Mouse (Mus musculus) frontal cortex, postnatal 25 days (tissue): ENCODE measurements around the gene Fbln1.
A peak's percentile ranks its signal among the peaks of the same experiment; 100 is the strongest.

Experiments used
- DNase-seq, 2 experiments: peaks; one replicate each; pipeline ENCODE4 v3.0.0; 2022; ENCODE audit warnings: low spot score in 2 of 2

The Fbln1 gene

GRCm38 (mm10) chr15:85238821-85239745 lies 33.3 kb downstream of the Fbln1 start:
- DNase-seq = no peak

GRCm38 (mm10) chr15:85240086-85240485 lies 34.3 kb downstream of the Fbln1 start:
- no peak for DNase-seq

- DNase-seq = no peak
Measured at GRCm38 (mm10) chr15:85241856-85242255, 36.1 kb downstream of the Fbln1 start.

- no peak for DNase-seq
Measured at GRCm38 (mm10) chr15:85244414-85245161, 38.8 kb downstream of the Fbln1 start.

GRCm38 (mm10) chr15:85245241-85246010 lies 39.7 kb downstream of the Fbln1 start:
- no peak for DNase-seq

GRCm38 (mm10) chr15:85246016-85246415 lies 40.3 kb downstream of the Fbln1 start:
- DNase-seq = no peak

- DNase-seq = no peak
Measured at GRCm38 (mm10) chr15:85246936-85247335, 41.2 kb downstream of the Fbln1 start.

- DNase-seq = no peak
Measured at GRCm38 (mm10) chr15:85248311-85248710, 42.6 kb downstream of the Fbln1 start.

- DNase-seq = peak; percentile 36 to 50
Measured at GRCm38 (mm10) chr15:85249252-85249651, 43.5 kb downstream of the Fbln1 start.

GRCm38 (mm10) chr15:85250436-85250835 lies 44.7 kb downstream of the Fbln1 start:
- no peak for DNase-seq

GRCm38 (mm10) chr15:85252476-85252875 lies 46.7 kb downstream of the Fbln1 start:
- no peak for DNase-seq

GRCm38 (mm10) chr15:85257775-85258429 lies 52.2 kb downstream of the Fbln1 start:
- peak in 1 of 2 experiments; percentile 39 for DNase-seq

- DNase-seq = no peak
Measured at GRCm38 (mm10) chr15:85262805-85263204, 57.1 kb downstream of the Fbln1 start.

- peak; percentile 88 to 98 for DNase-seq
Measured at GRCm38 (mm10) chr15:85266729-85267434, 61.1 kb downstream of the Fbln1 start.

- no peak for DNase-seq
Measured at GRCm38 (mm10) chr15:85267891-85268290, 62.1 kb downstream of the Fbln1 start.

GRCm38 (mm10) chr15:85272988-85273387 lies 67.2 kb downstream of the Fbln1 start:
- DNase-seq = no peak

- no peak for DNase-seq
Measured at GRCm38 (mm10) chr15:85277221-85277620, 71.5 kb downstream of the Fbln1 start.

GRCm38 (mm10) chr15:85278986-85279385 lies 73.2 kb downstream of the Fbln1 start:
- DNase-seq = no peak

- DNase-seq = no peak
Measured at GRCm38 (mm10) chr15:85282021-85282420, 76.3 kb downstream of the Fbln1 start.

- DNase-seq = no peak
Measured at GRCm38 (mm10) chr15:85284651-85285050, 78.9 kb downstream of the Fbln1 start.

GRCm38 (mm10) chr15:85294632-85295031 lies 88.9 kb downstream of the Fbln1 start:
- no peak for DNase-seq
